Mouse (Mus musculus) cerebellum, adult (tissue): ENCODE results near the gene Tmem94.

Experiments
- ATAC-seq: cut with Nextera tagmentation; 2 replicates; pipeline ENCODE4 v1.9.2; 2017; ENCODE audit warnings: mild to moderate bottlenecking, moderate library complexity, mixed read lengths; ENCODE audit not compliant: insufficient number of reproducible peaks, low FRiP score, low TSS enrichment

The Tmem94 gene

GRCm38 (mm10) chr11:115765607-115766141, 441 bp downstream of the Tmem94 start:
- ATAC-seq, result peak; percentile 66; the same call in 1 of the 2 replicates

- ATAC-seq, result no peak
Observed at GRCm38 (mm10) chr11:115766356-115766943, 1.2 kb downstream of the Tmem94 start.

- ATAC-seq, result no peak
Observed at GRCm38 (mm10) chr11:115766981-115767380, 1.7 kb downstream of the Tmem94 start.

GRCm38 (mm10) chr11:115768896-115769295, 3.7 kb downstream of the Tmem94 start:
- no peak for ATAC-seq

- ATAC-seq, result no peak
Observed at GRCm38 (mm10) chr11:115774653-115775052, 9.4 kb downstream of the Tmem94 start.

GRCm38 (mm10) chr11:115775821-115776665, 10.8 kb downstream of the Tmem94 start:
- peak; percentile 26; the same call in 1 of the 2 replicates for ATAC-seq

- no peak for ATAC-seq
Observed at GRCm38 (mm10) chr11:115776954-115777353, 11.7 kb downstream of the Tmem94 start.

GRCm38 (mm10) chr11:115777487-115778335, 12.5 kb downstream of the Tmem94 start:
- no peak for ATAC-seq

DNA sequence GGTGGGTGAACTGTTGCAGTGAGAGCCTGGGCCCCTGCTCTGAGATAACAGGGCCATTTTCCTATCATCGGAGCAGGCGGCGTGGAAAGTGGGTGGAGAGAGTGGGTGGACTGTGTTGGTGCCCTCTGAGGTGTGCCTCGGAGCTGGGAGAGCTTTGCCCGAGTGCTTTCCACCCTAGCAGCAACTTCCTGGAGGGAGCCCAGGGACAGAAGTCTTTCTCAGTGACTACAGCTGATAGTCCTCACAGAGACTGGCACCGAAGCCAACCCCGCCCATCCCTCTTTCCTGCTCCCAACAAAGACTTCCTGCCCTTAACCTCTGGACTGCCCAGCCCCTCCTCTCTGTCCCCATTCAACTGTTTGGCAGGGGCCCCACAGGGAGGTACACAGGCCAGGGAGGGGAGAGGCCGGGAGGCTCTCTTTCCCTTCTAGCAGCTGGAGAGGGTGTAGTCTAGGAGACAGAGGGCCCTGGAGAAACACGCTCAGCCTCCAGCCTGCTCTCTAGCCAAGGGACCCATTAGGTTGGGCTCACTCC, 13.9 kb downstream of the Tmem94 start:
- ATAC-seq, result no peak

- ATAC-seq, result no peak
Observed at GRCm38 (mm10) chr11:115780141-115781070, 15.2 kb downstream of the Tmem94 start.

GRCm38 (mm10) chr11:115786473-115786872, 21.2 kb downstream of the Tmem94 start:
- ATAC-seq, result no peak

DNA sequence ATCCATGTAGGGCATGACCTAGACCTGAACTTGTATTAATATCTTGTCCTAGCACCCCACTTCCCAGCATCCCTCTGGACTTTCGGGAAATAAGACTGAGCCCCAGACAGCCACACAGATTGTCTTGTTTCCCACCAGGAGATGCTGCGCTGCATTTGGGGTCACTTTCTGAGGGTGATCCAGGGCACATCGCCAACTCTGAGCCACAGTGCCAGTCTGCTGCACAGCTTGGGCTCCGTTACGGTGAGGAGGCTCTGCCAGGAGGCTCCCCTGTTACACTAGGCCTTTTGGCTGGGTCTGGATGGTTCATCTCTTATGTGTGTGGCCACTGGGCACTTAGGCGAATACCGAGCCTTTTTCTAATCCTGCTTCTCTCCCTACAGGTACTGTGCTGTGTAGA, 24.6 kb downstream of the Tmem94 start:
- ATAC-seq, result no peak

DNA sequence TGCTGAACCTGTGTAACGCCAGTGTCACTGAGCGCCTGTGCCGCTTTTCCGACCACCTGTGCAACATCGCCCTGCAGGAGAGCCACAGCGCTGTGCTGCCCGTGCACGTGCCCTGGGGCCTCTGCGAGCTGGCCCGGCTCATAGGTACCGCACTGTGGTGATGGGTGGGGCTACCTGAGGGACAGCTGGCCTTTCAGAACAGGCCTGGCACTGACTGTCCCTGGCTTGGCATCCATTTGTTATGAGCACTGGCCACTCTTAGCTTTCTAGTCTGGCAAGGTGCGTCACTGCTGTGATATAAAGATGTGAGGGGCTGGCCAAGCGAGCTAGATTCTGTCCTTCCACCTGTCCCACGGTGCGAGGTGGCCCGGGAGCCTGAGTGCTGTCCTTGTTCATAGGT, 26.7 kb downstream of the Tmem94 start:
- peak; percentile 49; the same call in 1 of the 2 replicates for ATAC-seq

DNA sequence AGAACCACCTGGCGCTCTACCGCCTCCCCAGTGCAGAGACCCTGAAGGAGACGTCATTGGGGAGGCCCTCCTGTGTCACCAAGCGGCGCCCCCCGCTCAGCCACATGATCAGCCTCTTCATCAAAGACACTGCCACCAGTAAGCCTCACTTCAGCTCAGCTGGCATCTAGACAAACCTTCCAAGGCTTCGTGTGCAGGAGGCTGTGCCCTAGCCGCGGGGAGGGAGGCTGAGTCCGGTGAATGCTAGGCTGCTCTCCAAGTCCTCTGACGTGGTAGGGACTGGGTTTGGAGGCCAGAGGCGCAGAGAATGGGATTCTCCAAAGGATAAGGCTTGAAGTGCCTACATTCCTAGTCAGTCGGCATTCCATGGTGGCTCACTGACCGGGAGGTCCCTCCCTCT, 27.1 kb downstream of the Tmem94 start:
- ATAC-seq, result 0 out of 2 replicates have a peak, but pooled peaks have one; percentile 38

DNA sequence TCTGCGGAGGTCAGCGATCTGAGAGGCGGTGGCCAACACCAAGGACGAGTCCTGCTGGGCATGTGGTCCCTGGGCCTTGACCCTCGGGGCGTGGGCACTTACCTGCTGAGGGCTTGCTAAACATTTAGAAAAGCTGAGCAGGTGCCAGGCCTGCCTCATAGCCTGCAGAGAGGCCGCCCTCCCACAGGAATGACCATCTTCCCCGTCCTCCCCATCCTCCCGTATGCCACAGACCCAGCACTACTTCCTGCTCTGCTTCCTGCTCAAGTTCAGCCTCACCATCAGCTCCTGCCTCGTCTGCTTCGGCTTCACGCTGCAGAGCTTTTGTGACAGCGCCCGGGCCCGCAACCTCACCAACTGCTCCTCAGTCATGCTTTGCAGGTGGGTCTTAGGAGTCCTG, 31.7 kb downstream of the Tmem94 start:
- ATAC-seq, result no peak

DNA sequence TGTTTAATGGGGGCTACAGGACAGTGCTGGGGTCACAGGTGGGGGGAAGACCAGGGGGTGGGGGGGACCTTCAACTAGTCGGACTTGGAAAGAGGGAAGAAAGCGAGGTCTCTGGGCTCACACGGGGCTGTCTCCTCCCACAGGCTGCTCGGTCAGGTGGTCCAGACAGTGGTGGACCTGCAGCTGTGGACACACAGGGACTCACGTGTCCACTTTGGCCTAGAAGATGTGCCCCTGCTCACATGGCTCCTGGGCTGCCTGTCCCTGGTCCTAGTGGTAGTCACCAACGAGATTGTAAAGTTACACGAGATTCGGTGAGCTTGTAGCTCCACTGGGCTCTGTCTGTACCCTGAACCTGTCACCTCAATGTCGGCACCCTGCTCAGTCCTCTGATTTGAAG, 32.4 kb downstream of the Tmem94 start:
- ATAC-seq, result no peak

- no peak for ATAC-seq
Observed at GRCm38 (mm10) chr11:115800981-115801380, 35.7 kb downstream of the Tmem94 start.

DNA sequence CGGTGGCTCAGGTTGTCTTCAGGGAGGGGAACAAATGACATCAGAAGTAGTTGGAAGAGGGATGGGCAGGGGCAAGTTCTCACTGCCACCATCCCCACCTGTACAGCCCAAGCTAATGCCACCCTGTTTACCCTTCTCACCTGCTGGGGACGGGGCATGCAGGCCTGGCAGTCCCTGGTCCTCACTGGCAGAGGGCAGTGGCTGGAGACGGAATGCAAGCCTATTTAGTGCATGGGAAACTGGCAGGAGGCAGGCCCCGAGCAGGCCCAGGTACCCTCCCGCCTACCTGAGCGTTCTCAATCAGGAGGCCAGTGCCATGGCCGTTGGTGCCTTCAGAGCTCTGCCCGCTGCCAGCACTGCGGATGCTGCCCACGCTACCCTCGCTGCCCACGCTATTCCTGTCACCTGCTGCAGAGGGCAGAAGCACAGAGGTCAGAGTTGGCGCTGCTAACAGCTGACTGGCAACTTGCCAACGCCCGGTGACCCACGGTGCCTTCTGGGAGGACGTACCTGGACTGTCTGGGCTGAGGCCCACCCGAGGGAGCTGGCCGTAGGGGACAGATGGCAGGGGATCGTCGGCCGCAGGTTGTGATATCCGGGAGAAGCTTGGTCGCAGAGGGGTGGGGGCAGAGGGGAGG, 38.0 kb downstream of the Tmem94 start:
- ATAC-seq, result no peak

DNA sequence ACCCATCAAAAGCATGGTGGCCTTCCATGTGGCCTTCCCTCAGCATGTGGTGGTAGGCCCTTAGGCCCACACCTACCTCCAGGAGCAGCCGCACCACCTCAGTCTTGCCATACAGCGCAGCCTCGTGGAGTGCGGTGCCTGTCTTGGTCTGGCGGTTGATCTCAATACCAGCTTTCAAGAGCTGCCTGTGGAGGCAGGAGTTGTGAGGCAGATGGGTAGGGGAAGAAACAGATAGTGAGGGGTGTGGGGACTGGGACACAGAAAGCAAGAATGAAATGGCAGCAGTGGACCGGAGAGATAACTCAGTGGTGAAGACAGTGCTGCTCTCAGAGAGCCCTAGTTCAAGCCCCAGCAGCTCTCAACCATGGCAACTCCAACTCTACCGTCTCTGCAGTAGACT, 39.8 kb downstream of the Tmem94 start:
- no peak for ATAC-seq
